Mouse (Mus musculus): Measurements from ENCODE around the gene Sertad2.

Sertad2 gene

DNA sequence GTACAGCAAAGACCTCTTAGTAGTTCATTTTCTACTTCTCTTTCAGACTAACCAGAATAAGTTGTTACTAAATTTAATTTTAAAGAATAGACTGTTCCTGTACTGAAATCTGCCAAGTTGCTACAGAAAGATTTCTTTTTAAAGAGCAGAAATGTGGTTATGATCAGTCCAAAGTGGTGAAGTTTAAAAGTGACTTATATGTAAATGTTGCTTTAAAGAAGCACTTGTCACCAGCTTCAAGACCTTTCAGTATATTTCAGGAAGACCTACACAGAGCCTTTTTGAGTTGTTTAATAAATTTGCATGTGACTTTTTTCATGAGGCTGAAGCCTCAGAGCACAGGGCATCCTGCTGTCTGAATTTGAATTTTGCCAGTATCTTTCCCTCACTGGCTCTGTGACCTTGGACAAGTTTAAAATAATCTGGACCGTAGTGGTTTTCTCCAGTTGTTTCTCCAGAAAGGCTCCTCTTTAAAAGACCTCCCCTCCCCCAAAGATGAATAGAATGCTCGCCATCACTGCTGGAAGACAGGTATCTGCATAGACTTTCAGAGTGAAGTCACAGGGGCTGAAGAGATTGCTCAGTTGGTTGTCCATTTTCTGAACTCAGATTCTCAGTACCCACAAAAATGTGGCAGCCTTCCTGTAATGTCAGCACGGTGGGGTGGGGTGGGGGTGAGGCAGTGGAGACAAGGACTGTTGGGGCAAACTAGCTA lies 1.9 kb downstream of the Sertad2 start:
- no peak for DNase-seq (ENCODE audit: low spot score in 2 of 2)

DNA sequence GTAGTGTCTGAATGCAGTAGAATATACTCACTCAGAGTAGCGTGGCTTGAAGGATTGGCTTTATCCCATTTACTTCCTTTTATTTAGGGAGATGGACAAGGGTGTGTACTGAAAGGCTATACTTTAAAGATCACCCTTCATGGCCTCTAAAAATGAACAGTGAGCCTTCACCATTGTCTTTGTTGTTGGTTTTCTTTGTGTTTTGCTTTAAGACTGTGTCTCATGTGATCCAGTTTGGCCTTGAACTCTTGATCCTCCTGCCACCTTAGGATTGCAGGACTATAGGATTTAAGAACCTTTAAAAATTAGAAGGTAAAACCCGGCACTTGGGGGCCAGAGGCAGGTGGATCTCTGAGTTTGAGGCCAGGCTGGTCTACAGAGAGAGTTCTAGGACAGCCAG lies 6.4 kb downstream of the Sertad2 start:
- no peak for DNase-seq (ENCODE audit: low spot score in 2 of 2)

DNA sequence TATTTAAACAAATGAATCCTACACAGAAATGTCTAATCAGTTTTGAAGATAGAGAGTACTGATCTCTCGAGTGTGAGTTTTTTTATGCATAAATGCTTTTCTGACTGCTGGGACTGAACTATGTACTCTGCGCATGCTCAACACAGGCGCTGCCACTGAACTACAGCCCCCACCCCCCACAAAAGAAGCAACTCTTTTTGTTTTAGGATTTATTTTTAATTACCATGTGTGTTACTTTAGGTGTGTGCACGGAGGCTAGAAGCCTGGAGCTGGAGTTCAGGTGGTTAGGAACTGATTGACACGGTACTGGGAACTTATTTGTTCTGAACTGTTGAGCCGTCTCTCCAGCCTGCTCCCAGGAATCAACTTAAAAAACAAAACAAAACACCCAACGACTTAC lies 7.1 kb downstream of the Sertad2 start:
- no peak for DNase-seq (ENCODE audit: low spot score in 2 of 2)

DNA sequence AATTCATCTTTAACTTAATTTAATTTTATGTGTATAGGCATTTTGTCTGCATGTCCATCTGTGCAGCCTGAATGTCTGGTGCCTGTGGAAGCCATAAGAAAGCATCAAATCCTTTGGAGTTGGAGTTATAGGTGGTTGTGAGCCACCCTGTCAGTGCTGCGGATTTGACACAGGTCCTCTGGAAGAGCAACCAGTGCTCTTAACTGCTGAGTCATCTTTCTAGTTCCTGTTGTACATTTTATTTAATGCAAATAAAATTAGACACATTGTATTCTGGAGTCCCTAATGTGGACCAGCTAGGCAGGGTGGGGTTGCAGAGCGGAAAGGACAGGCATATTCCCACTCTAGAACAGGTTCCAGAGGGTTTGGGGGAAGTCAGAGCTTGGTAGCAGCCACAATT lies 9.0 kb downstream of the Sertad2 start:
- no peak for DNase-seq (ENCODE audit: low spot score in 2 of 2)

DNA sequence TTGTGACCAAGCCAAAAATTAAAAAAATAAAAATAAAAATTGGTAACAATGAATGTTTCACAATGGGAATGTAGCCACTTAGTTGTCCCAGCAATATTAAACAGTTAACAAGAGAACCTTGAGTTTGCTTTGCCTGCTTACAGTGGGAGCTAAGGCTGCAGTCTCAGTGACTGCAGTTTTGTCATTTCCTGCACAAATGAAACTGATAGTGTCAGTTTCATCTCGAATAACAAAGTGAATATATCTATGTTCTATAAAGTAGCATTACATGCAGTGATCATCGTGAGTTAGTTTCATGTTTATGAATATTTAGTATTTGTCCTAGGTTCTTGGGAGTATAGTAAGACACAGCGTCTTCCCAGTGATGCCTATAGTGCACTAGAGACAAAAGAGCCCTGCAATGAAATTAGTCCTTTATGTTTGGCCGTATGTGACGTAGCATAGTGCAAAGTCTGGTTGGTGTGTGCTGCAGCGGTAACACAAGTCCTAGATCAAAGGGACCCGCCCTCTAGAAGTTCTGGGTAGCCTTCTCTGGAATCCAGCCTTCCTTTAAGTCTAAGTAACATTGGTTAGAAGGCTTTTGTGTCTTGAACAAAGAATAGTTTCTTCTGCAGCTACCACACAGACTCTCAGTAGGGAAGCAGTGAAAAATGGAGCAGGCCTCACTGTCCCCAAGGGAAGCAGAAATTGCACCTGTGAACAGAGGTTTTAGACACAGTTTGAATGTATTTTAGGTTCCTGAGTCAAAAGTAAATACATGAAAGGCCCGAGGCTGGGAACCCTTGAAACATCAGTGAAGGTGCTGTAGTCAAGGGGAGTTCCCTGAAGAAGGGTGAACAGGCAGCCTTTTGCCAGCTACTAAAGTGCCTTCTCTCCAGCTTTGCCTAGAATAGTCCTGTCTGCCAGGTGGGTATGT lies 10.0 kb downstream of the Sertad2 start:
- DNase-seq (ENCODE audit: low spot score in 2 of 2): no peak

DNA sequence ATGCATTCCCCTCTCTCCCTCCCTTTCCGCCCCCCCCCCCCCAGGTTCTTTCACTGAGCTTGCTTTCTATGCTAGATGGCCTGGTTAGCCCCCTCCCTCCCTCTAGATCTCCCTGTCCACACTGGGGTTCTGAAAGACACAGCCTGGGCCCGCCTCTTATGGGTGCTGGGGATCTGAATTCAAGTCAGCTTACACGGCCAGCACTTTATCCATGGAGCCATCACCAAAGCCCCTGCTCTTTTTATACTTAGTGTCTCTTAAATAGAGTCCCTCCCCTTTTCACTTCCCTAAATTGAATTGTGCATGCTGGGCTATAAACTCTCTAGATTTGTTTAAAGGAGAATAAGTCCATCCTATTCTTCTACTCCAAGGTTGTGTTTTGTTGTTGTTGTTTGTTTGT lies 12.6 kb downstream of the Sertad2 start:
- DNase-seq (ENCODE audit: low spot score in 2 of 2): no peak

DNA sequence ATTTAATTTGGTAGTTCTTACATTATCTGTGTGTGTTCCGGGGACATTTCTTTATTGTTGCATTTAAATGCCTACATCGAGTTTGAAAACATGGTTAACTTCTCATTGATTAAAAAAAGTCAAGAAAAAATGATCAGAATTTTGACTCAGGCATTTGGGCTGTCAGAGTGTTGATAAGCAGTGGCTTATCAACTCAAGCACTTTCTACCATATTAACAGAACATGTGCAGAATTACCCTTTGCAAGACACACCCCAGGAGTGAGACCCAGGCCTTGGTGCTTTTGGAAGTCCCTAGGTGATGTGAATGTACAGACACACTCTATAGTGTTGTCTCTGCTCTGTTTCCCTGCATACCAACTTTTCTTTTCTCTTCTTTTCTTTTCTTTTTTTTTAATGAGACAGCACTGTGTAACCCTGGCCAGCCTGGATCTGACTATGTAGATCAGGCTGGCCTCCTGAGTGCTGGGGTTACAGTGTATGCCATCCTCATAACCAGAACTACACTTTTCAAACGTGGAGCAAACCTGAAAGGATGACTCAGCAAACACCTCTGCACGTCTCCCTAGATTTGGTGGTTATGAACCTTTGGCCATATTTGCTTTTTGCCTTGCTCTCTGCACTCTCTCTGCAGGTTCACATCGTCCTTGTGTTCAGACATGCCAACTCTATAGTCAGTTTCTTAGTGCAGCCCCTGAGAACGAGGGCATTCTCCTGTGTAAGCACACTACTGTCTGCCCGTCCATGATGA lies 13.3 kb downstream of the Sertad2 start:
- DNase-seq (ENCODE audit: low spot score in 2 of 2): no peak

DNA sequence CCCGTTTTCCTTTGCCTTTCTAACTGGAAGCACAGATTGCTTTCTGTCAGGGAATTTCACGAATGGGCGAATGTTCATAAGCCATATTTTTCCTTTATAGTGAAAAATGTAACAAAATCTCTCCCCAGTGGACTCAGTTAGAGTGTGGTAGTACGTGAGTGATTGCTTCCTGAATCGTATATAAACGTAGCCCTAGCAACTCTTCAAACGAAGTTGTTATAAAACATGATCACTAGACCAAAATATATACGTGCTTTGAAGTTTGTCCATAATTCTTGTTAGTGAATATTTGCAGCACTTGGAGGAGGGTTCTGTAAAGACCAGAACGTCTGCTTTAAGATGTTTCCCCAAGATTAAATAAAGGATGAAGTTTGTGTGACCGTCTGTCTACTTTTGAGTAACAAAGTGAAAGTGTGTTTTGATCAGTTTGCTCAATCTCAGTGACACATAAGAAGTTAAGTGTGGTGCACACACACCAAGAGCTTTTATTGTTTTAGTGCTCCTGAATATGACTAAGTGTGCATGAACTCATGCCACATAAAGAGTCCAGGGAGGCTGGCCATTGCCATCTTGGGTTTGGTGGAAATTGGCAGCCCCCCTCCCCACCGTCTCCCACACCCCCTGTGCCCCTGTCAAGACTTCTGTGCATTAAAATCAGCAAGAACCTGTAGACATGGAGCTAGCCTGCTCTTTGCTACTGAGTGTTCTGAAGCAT lies 16.3 kb downstream of the Sertad2 start:
- no peak for DNase-seq (ENCODE audit: low spot score in 2 of 2)

DNA sequence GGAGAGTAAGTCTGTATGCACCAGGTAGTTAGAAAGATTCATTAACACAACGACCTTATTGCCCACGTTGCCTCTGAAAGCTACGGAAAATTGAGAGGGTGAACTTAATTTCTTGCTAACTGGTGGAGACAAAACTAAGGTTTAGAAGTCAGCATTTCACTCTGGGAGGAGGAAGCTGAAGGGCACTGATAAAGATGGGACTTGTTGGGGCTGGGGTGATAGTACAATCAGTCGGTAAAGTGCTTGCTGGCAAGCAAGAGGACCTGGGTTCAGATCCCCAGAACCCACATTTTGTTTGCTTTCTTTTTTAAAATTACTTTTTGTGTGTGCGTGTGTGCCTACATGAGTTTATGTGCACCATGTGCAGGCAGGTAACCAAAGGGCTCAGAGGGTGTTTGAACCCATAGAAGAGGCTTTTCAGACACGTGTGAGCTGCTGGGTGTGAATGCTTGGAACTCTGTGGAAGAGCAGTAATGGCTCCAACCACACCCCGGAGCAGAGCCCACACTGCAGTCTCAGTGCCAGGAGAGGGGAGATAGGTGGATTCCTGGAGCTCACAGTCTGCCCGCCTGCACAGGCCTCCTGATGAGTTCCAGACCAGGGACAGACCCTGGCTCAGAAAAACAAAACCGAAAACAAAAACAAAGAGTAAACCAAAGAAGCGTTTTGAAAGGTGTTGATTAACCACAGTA lies 17.0 kb downstream of the Sertad2 start:
- DNase-seq (ENCODE audit: low spot score in 2 of 2): no peak

DNA sequence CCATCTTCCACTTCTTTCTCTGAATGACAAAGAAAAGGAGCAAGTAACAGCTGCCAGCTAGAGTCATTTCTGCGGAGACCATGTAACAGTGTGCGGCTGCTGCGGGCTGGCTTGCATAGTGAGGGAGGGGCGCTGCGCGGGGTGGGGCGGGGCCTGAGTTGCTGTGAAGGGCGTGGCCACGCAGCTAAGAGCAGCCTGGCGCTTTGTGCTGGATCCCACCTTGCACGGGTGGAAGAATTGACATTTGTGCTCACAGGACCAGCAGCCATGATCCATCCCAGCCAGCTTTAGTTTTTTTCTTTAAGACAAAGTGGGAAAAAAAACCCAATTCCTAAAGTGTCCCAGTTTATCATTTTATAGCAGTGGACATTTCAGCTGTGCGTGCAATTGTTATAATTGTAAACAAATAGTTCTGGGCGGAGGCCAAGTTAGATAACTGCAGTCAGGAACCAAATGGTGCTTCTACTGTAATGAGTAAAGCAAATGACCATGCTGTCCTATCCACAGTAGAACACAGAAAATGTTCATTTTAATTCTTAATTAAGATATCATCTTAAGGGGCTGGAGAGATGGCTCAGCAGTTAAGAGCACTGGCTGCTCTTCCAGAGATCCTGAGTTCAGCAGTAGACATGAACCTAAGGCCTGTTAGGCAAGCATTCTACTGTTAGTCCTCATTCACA lies 18.4 kb downstream of the Sertad2 start:
- DNase-seq (ENCODE audit: low spot score in 2 of 2): peak in 1 of 2 experiments; percentile 27

DNA sequence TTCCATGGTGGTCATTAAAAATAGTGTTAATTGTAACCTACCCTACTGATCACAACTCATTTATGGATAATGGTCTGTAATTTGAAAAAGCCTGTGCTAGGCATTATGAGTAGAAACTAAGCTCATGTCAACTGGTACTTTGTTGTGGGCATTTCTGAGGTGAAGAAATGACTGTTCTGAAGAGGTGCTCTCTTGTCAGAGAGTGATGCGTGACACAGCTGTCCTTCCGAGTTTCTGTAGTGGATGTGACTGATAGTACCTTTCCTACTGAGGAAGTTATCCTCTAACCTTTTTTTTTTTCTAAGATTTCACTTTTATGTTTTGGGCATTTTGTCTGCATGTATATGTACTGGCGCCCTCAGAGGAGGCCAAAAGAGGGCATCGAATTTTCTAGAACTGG lies 22.0 kb downstream of the Sertad2 start:
- DNase-seq (ENCODE audit: low spot score in 2 of 2): no peak

DNA sequence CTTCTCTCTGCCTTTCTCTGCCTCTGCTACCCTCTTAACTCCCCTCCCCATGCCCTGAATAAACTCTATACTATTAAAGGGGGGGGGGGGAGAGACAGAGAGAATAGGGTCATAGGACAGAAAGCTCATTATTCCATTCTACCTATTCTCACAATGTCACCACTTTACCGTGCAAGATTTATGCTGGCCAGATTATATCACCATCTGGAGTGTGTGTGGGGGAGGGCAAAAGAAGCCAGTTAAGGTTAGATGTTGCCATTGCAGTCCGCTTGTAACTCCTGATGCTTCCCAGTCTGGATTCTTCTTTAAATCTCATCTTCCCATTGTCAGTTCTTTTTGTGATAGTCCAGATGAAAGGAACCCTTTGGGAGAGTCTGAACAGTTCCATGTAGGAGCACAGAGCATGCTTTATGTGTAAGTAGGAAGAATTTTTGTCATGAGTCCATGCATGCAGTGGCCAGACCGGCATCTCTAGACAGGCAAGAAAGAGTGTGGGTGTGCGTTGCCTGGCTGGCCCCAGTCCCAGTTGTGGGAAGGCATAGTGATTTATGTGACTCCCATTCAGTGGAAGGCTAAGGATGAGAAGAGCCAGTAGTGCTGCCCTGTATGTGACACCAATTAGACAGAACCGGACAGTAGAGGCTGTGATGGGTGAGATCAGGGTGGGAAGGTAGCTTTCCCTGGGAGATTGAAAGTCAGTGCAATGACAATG lies 28.8 kb downstream of the Sertad2 start:
- peak in 1 of 2 experiments; percentile 25 for DNase-seq (ENCODE audit: low spot score in 2 of 2)

DNA sequence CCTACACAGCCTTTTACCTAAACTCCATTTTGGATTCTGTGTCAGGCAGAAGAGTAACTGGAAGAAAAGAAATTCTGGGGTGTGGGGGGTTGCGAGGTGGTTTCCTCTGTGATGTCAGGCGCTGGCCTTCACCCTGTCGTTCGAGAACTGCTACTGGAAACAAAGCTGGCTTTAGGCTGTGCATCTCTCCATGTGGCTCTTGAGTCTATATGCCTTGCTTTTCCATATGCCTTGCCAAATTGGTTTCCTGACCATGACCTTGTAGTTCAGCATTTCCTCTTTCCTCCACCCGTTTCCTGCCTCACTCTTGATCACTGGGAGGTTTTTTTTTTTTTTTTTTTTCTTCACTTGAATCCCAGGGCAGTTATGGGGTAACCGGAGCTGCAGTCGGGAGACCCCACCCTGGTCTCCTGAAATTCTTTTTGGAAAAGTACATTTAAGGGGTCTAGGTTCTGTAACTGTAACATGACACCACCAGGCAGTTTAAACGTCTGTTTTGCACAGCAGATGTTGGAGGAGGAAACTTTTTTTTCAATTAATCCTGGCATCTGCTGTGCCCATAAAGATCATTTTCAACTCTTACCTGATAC lies 33.1 kb downstream of the Sertad2 start:
- no peak for DNase-seq (ENCODE audit: low spot score in 2 of 2)

DNA sequence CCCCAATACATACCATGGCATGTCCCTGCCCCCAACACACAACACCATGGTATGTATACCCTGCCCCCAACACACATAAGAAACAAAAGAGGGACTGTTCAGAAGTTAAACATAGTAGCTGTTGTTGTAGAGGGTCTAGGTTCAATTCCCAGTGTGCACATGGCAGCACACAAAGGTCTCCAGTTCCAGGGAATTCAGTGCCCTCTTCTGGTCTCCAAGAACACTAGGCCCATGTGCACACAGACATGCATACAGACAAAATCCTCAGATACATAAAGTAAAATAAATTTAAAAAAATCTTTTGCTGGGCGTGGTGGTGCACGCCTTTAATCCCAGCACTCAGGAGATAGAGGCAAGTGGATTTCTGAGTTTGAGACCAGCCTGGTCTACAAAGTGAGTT lies 39.7 kb downstream of the Sertad2 start:
- no peak for DNase-seq (ENCODE audit: low spot score in 2 of 2)

DNA sequence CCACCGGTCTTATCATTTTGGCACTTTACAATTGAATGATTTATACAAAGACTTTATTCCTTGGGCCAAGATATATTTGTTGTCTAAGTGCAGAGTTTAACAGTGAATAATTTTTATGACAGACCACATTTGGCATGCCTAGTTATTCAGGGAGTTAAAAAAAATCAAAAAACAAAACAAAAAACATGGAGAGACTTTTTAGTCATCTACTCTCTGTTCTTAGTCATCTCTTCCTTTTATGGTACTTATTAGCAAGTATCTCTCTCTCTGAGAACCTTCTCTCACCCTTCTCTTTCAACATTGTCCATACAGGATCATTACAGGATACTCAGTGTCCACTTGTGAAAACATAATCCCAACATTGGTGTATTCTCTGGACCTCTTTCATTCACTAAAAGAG lies 42.2 kb downstream of the Sertad2 start:
- DNase-seq (ENCODE audit: low spot score in 2 of 2): no peak

DNA sequence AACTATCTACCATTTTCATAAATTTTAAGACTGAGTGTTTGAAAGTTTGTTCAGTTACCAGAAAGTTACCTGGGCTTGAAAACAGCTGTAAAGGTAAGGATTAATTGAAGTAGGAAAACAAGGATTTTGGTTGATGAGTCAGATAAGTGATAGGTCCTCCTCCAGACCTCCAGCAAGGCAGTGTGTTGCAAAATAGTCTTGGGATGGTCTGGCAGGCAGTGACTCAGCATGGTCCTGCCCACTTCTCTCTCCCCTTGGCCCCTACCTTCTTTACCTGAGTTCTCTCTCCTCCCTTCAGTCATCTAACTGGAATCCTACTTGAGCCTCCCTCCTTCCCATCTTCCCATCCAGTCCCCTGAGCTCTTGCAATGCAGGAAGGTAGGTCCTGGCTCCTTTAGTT lies 43.1 kb downstream of the Sertad2 start:
- DNase-seq (ENCODE audit: low spot score in 2 of 2): no peak

DNA sequence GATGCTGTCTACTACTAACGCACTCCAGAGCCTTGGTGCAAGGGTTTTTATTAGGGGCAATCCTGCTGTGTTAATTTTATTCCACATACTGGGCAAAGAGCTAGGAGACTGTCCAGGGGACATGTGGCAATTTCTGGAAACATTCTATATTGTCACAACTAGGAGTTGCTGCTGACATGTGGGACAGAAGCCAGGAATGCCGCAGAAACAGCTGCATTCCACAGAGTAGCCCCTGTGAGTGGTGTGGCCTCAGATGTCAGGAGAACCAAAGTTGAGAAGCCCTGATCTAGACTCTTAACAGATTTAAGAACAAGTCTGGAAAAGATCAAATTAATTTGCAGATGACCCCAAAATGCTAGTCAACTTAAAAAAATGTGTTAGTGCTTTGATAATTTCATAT lies 46.3 kb downstream of the Sertad2 start:
- DNase-seq (ENCODE audit: low spot score in 2 of 2): no peak

DNA sequence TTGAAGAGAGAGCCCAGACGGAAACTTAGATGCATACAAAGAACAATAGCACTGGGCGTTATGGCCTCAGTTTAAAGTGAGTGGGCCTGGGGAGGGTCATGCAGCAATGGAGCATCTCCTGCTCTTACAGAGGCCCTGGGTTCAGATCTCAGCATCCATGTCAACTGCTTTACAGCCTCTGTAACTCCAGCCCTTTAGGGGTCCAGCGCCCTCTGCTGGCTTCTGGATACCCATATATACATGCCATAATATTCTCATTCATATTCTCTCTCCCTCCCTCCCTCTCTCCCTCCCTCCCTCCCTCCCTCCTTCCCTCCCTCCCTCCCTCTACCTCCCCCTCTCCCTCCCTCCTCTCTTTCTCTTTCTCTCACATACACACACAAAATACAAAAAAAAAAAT lies 49.0 kb downstream of the Sertad2 start:
- DNase-seq (ENCODE audit: low spot score in 2 of 2): no peak
